Mouse (Mus musculus): ENCODE data around the gene Tnk2. TPM values are rescaled to one million over a fixed set of nuclear protein-coding genes. Genes with fewer than 3 reads are reported as not detected.
"Not testable (repeated sequence)": the region's sequence is repeated elsewhere in the genome, so short reads cannot be mapped to it uniquely, and the experiment has no call there.

Gene Tnk2
- total RNA-seq, 4 experiments from 2014 or later = 206 to 238 (median 222) TPM

DNA sequence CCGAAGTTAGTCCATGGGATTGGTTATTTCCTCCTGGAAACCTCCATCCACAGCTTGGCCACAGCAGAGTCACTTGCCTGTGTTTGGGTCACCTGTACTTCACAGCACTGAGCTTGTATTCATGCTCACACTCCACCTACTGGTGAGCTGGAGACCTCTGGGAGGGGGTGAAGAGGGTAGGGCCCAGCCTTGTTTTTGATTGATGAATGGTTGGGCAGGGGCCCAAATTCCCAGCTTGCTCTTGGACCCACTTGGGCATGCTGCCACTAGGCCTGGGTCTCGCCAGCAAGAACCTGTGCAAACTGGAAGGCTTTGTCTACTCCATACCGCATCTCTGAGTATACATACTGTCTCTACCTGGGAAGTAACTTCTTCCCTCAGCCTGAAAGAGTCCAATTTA is 8.4 kb upstream of the Tnk2 start:
- DNase-seq (ENCODE audit: low spot score in 2 of 2) = no peak

DNA sequence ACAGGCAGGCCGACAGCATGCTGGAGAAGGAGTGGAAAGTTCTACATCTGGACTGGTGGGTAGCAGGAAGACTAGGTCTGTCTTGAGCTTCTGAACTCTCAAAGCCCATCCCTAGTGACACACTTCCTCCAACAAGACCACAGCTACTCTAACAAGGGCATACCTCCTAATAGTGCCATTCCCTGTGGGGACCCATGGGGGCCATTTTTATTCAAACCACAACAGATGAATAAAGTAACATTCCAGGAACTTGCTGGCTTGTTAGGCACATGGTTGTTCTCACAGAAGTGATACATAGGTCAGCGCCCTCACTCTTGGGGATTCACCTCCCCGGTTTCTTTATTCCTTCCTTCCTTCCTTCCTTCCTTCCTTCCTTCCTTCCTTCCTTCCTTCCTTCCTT is 7.3 kb upstream of the Tnk2 start:
- no peak for DNase-seq (ENCODE audit: low spot score in 2 of 2)

DNA sequence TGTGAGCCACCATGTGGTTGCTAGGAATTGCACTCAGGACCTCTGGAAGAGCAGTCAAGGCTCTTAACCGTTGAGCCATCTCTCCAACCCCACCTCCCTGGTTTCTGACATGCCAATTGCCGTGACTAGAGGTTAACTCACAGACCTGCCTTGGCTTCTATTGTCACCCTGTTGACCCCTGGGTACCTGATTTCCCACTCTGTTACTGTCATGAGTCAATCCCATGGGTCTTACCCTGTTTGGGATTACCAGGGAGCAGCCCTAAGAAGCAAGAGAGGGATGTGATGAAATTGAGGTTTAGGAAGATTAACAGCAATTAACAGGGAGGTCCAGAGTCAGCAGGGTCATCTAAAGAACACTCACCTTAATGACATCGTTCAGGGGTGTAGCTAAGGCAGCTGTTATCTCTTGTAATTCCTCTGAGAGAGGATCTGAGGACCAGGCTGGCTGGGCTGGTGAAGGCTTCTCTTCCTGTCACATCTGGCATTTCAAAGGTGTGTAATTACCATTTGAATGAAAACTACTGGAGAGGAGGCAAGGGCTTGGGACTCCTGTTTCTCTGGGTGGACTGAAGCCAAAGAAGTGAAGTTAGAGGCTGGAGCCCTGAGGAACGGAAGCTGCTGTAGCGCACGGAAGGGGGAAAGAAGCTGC is 6.7 kb upstream of the Tnk2 start:
- DNase-seq (ENCODE audit: low spot score in 2 of 2) = no peak

DNA sequence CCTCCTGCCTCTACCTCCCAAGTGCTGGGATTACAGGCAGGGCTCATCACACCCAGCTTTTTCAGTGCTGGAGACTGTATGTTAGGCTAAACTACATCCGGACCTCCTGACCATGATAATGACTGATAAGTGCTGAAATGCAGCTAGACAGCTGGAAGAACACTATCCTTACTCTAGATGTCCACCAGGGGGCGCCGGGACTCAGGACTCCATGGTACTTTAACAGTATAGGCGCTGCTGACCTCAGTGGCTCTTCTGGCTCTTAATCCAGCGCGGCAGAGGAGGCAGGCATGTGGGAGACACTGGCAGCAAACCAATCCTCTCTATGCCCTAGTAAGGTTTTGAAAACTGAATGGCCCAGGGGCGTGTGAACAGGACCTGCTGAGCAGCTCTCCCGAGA is 5.2 kb upstream of the Tnk2 start:
- peak; percentile 66 to 85 for DNase-seq (ENCODE audit: low spot score in 2 of 2)

DNA sequence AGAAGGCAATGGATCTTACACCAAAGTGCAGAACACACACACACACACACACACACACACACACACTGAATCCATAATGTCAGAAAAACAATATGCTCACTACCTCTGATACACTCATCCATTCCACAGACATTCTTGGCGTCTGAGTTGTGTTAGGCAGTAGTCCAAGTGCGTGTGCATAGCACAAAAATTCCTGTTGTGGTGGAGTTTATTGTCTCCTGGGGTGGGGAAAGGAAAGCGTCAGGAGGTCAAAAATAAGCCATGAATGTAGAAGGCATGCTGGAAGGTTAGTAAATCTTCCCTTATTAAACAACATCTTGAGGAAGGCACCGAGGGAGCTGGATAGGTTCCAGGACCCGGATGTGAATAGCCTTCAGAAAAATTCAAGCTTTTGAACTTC is 3.6 kb upstream of the Tnk2 start:
- no peak for DNase-seq (ENCODE audit: low spot score in 2 of 2)

DNA sequence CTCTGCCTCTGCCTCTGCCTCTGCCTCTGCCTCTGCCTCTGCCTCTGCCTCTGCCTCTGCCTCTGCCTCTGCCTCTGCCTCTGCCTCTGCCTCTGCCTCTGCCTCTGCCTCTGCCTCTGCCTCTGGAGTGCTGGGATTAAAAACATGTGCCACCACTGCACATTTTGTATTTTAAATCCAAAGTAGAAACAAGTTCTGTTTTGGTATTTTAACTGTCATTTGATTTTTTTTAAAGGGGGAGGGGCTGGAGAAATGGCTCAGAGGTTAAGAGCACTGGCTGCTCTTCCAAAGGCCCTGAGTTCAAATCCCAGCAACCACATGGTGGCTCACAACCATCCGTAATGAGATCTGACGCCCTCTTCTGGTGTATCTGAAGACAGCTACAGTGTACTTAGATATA is 3.0 kb upstream of the Tnk2 start:
- not testable (repeated sequence) for DNase-seq (ENCODE audit: low spot score in 2 of 2)

DNA sequence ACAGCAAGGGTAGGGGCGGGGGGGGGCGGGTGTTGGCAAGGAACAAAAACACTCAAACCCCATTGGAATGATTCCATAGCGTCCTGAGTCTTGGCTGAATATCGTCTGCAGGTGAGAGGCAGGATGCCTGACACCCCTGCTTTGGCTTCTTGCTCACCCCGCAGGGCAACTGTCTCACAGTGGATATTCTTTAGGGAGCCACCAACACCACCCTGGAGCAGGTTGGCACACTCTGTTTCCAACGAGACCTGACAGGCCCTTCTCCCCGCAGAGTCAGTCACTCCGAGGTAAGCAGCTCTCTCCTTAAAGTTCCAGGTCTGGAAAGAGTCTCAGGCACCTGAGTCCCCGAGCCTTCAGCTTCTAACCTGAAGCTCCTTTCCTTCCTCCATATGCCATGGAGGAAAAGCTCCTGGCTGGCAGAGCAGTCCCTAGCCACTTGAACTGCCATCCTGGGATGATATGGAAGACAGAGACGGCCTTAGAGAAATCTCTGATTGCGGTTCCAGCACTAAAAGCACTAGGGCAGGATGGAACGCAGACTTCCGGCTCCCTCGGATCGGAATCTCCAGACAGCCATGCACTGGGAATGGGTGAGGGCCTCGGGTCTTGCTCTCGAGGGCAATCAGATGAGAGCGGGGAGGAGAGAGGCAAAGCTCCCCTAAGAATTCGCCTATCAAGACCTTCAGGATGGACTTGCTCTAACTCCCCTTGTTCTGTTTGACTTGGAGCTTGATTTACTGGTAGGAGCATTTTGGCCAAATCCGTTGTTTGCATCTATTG is 2.0 kb upstream of the Tnk2 start:
- no peak for DNase-seq (ENCODE audit: low spot score in 2 of 2)

DNA sequence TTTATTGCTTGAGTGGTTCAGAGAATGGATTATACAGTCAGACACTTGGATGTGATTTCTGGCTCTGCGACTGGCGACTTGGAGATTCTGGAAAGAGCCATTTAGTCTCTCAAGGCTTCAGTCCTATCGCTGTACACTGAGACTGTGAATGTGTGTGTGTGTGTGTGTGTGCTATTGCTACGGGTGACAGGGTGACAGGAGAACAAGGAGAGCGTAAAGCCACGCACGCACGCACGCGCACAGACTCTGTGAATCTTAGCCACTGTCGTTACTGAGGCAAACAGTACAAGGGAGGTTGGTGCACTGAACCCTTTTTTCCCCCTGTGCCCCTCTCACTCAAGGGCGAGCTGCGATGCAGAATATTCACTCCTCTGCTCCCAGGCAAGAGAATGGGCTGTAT is 1.4 kb upstream of the Tnk2 start:
- DNase-seq (ENCODE audit: low spot score in 2 of 2) = no peak

DNA sequence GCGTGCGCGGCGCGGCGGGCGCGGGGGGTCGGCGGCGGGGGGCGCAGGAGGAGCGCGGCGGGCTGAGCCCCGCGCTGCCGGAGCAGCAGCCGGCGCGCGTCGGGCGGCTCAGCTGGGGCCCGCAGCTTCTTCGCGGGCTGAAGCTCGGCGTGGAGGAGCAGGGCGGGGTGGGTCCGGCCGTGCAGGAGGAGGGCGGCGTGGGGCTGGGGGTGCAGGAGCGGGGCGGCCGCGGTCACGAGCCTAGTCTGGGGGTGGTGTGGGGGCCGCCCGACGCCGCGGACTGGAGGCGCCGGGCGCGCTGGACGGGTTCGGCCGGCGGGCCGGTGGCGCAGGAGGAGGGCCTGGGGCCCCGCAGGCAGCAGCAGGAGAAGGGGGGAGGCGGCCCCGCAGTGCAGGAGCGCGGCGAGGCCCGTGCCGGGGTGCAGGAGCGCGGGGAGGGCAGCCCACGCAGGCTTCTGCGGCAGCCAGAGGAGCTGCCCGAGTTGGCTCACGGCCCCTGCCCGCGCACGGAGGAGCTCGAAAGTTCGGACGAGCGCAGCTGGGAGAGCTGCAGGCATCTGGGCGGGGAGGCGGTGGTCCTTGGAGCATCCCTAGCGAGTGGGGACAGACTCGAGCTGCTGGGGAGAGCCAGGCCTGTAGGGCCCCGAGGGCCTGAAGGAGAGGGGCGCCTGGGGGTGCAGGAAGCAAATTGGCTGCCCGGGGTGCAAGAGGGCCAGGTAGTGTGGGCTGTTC is 561 bp downstream of the Tnk2 start:
- no peak for DNase-seq (ENCODE audit: low spot score in 2 of 2)

DNA sequence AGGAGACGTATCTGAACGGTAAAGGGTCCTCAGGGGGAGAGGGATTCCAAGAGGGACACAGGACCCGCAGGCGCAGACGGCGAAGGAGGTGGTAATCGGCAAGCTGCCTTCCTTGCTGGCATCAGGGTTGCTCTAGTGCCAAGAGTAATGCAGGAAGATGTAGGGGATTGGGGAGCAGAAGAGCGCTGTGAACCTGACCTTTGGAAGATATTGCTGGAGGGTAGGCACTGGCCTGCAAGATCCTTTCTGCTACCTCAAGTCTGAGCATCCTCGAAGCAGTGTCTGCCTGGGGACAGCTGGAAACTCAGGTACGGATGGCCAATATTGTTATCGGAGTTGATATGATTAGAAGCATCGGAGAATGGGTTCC is 1.1 kb downstream of the Tnk2 start:
- DNase-seq (ENCODE audit: low spot score in 2 of 2) = no peak

DNA sequence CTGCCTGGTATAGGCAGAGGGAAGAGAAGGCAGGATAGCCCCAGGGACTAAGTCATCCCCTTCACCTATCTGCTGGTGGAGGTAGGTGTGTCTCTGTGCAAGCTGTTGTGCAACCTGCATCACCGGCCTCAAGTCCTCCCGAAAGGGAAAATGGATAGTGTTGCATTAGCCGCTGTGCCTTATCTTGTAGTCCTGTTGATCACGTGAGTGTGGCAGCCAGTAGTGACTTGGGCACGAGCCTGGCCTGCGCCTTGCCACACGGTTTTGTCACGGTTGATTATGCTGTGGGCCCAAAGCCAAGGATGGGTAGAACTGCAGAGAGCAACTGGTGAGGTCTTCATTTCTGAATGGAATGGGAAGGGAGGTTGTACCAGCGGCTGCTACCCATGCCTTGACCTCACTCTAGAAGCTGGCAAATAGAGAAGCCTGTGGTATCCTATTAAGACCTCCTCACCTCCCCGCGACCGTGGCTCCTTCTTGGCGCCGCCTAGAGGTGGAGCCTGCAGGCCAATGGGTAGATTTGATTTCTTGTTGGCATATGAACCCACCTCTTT is 1.8 kb downstream of the Tnk2 start:
- peak; percentile 54 to 62 for DNase-seq (ENCODE audit: low spot score in 2 of 2)

DNA sequence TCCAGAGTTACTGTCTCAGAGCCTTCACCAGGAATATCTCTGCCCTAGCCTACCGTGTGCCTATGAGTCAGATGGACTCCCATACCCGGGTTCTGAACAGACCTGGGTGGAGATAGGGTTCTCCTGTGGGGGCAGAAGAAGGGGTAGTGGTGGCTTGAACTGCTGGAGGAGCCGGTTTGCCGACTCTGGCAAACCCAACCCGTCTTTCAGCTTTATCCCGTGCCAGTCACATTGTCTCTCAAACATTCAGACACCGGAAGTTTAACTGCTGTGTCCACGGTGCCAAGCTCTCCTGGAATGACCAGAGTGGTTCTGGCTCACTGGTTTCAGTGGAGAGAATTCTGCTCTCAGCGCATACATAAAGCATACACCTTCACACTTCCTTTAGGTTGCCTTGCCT is 2.3 kb downstream of the Tnk2 start:
- no peak for DNase-seq (ENCODE audit: low spot score in 2 of 2)

DNA sequence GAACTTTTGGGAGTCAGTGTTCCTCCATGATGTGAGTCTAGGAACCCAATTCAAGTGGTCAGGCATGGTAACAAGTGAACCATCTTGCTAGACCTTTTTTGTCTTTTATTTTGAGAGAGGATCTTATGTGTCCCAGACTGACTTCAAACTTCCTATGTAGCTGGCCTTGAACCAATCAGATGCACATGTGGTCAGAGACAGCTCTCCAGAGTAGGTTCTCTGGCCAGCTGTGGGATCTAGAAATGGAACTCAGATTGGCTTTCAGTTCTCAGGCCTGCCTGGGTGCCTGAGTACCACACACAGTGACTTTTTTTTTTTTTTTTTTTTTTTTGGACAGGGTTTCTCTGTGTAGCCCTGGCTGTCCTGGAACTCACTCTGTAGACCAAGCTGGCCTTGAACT is 4.0 kb downstream of the Tnk2 start:
- DNase-seq (ENCODE audit: low spot score in 2 of 2) = no peak

DNA sequence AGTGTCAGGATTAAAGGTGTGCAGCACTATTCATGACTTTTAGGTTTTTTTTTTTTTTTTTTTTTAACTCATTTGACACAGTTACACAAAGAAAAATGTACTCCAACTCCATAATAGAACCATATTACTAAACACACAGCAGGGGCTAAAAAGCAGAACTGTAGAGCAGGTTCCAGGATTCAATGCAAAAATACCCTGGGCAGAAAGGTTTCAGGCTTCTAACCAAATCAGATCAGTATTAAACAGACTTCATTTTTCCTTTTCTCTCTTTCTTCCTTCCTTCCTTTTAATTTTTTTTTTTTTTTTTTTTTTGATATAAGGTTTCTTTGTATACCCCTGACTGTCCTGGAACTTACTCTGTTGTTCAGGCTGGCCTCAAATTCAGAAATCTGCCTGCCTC is 6.8 kb downstream of the Tnk2 start:
- DNase-seq (ENCODE audit: low spot score in 2 of 2) = no peak

DNA sequence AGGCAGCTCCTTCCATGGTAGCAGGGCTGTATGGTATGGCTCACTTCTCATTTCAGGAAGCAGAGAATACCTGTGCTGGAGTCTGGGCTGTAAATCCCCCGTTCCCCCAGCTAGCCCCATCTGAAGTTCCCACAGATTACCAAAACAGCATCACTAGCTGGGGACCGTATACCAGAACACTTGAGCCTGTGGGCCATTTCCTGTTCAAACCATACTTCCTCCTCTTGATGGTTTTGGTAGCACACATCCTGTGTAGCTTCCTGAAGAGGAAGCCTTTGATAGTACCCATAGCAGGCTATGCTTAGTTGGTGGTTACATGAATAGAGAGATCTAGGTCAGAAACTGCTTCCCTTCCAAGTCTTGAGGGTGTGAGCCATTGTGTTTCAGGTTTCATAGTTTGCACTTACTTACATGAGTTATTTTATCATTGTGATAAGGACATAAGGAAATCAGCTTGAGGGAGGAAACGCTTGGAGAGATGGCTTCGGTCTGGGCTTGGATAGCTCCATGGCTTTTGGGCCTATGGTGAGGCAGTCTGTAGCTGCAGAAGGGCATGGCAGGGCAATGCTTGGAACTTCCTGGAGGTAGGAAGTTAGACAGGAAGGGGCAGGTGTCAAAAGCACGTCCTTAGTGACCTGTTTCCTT is 7.4 kb downstream of the Tnk2 start:
- no peak for DNase-seq (ENCODE audit: low spot score in 2 of 2)

DNA sequence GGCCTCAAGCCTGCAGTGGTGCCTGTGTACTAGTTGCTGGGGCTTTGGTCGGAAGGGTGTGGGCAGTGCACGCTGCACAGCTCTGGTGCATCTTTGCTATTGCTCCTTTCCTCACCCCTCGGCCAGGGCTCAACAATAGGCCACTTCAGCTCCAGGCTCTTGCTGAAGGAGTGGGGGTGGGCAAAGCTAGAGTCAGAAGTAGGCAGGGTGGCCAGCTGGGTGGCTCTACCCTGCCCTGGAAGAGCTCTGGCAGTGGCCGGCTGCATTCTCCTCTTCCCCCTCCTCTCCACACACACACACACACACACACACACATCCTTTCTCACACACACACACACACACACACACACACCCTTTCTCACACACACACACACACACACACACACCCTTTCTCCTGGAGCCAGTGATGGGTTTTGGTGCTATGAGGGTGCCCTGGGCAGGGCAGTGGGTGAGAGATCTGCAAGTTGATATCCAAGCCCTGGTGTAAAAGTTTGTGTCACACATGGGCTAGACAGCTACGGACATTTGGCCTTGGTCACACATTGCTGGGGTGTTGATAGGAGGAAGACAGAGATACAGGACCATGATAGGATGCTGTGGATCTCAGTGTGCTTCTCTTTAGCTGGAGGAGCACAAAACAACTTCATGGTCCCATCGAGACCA is 10.5 kb downstream of the Tnk2 start:
- no peak for DNase-seq (ENCODE audit: low spot score in 2 of 2)

DNA sequence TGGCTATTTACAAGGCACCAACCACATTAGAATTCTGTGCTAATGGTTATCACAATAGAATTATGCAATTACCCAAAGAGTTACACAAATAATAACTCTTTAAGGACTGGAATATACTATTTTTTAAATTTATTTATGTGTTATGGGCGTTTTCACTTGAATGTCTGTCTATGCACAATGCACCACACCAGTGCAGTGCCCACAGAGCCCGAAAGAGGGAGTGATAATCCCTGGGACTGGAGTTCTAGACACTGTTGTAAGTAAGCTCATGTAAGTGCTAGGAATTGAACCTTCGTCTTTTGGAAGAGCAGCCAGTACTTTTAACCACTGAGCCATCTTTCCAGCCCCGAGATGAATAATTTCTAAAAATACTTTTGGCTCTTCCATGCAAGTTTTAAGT is 11.9 kb downstream of the Tnk2 start:
- DNase-seq (ENCODE audit: low spot score in 2 of 2) = no peak

DNA sequence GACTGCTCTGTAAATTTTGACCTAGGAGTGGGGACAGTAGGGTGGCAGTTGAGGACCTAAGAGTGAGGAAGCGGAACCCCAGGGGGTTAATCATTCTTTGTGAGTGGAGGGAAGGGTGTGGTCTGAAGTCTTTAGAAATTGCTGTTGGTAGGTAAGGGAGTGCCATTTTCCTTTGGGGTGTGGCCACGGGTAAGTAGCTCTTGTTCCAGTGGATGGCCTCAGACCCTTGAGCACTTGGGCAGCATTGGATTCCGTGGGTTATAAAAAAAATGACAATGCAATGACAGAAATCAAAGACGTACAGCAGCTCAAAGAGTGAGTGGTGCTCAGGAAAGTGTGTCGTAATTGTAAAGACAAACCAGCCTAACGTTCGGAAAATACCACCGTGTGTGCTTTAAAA is 12.6 kb downstream of the Tnk2 start:
- no peak for DNase-seq (ENCODE audit: low spot score in 2 of 2)

DNA sequence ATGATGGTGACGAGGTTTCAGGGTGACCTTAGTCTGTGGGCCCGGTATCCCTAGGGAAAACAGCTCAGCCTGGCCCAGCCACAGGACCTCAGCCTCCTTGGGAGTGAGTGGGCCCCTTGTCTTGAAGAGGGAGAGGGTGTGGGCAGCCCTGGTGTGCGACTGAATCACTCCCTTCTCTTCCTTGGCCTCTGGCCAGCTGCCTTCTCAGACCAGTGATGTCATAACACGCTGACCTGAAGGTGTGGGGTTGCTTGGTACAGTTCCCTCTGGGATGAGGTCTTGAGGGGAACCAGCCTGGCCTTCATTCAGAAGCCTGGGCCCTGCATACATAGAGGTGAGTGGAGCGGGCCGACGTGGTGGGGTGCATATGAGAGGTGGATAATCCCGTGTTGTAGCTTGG is 13.1 kb downstream of the Tnk2 start:
- no peak for DNase-seq (ENCODE audit: low spot score in 2 of 2)

DNA sequence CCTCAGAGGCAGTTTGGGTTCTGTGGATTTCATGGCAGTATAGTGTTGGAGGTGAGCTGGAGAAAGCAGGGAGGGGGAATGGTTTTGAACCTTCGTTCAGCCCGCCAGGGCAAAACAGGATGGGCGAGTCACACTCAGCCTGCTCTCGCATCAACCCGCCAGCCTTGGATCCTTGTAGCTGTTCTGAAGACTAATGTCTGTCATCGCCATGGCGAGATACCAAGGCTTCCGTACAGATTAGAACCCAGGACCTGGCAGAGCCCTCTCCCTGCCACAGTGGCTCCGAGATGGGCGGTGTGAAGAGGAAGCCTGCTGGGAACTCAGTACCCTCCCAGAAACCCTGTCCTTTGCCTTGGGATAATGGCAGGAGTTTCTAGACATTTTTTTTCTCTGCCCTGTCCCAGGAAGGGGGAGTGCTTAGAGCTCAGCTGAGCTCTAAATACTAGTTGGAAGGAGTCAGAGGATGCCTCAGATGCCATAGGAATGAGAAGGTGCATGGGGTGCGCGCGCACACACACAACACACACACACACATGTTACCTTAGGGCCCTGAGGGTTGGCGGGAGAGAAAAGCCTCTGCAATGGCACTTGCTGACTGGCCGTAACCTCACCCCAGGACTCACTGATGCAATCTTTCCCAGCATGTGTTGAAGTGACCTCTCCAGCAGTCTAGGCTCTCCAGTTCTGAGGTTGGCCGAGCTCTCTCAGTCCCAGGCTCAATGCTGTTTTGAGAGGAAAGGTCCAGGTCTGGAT is 14.0 kb downstream of the Tnk2 start:
- DNase-seq (ENCODE audit: low spot score in 2 of 2) = no peak

DNA sequence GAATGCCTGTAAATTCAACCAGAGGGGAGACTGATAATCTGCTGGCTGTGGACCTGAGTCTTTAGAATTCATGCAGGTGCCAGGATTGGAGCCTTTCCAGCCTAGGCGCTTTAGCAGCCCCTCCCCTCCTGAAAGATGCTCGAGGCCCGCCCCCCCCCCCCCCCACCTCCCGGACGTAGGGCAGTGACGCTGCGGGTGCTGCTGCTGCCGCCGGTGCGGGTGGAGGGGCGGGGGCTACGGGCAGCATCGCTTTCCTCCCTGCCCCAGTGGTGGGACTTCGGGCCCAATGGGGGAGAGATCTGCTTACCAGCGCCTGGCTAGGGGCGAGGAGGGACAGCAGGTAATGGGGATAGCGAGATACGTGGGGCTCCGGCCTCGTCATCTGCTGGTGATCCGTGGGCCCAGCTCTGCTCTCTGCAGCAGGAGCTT is 15.1 kb downstream of the Tnk2 start:
- DNase-seq (ENCODE audit: low spot score in 2 of 2) = no peak

Measured in layer of hippocampus, adult 8-10 months (tissue).